Mouse (Mus musculus): ENCODE measurements around the gene Acer2. TPM values are rescaled to one million over a fixed set of nuclear protein-coding genes. Genes with fewer than 3 reads are reported as not detected.

Acer2 gene
- polyA plus RNA-seq, 1 experiment = 12.7 TPM

DNA sequence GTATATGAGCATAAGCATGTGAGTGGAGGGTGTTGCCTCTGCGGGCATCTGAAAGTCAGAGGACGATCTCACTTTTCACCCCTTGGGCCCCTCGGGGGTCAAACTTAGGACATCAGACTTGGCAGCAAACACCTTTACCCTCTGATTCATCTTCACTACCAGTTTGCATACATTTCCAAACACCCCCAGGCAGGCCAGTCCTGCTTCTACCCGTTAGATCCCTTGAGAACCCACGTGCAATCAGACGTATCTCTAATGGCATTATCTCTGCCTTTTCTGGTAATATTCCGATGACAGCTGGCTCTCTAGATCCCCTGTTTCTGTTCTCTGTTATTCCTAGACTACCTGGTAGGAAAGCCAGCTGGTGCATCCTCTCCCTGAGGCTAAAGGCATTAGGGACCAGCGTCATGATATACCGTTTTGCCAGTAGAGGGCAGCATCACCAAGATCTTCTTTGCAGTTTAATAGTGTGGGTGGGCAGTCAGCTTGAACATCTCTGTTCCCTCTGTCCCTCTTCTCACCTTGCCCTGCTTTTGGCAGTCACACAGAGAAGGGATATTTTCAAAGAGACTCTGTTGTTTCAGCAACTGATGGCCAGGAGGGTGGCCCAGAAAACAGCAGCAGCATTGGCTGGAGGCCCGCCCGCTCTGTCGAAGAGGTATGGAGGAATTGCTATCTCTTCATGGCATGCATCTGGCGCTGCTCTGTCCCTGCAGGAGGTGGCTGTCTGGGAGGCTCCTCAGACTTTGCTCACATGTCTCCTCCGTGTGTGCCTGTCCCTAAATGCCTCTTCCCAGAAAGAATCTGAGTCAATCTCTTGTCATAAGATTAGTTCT lies 83.6 kb downstream of the Acer2 start:
- DNase-seq (ENCODE audit: low read depth) = peak; percentile 86

GRCm38 (mm10) chr4:86977272-86977671 lies 103.1 kb downstream of the Acer2 start:
- no peak for DNase-seq (ENCODE audit: low read depth)
- TF ChIP-seq CTCF (IDR thresholded peaks at IDR 0.05; ENCODE audit: borderline replicate concordance, extremely low read depth, insufficient read depth, insufficient read length) = no peak
- TF ChIP-seq POLR2A (IDR thresholded peaks at IDR 0.05; ENCODE audit: borderline replicate concordance, extremely low read depth, insufficient read depth, insufficient read length, poor library complexity, severe bottlenecking) = no peak

More for the DNA sequence above, 83.6 kb downstream of the Acer2 start:
- TF ChIP-seq POLR2A (IDR thresholded peaks at IDR 0.05; ENCODE audit: borderline replicate concordance, extremely low read depth, insufficient read depth, insufficient read length, poor library complexity, severe bottlenecking) = no peak
- TF ChIP-seq CTCF (IDR thresholded peaks at IDR 0.05; ENCODE audit: borderline replicate concordance, extremely low read depth, insufficient read depth, insufficient read length) = peak; percentile 77; the same call in 1 of the 2 replicates

Other genes with a start within 250 kb of the Acer2 start
- 43.6 and 49.0 TPM in 2 replicates for gene Plin2, start 204.3 kb upstream of the Acer2 start, polyA plus RNA-seq (2012; rRNA removed)
- gene Dennd4c, start 125.8 kb upstream of the Acer2 start, polyA plus RNA-seq (2012; rRNA removed) = 6.6 and 7.0 TPM in 2 replicates
- gene Rps6, start 17.0 kb upstream of the Acer2 start, polyA plus RNA-seq (2012; rRNA removed) = 1,052 and 1,195 TPM in 2 replicates